Mouse (Mus musculus) brain, embryonic 14.5 days (tissue): Measurements from ENCODE around the gene Lmna. TPM values are rescaled to one million over a fixed set of nuclear protein-coding genes. Genes with fewer than 3 reads are reported as not detected.

ENCODE experiments used
- DNase-seq: peaks from one replicate; pipeline ENCODE4 v3.0.0-alpha.2; 2011; ENCODE audit warnings: low read depth
- CTCF ChIP-seq: fragments of 200-500 bp; IDR thresholded peaks from 2 replicates; pipeline ENCODE4 v1.5.1; 2012; ENCODE audit warnings: inconsistent platforms, mild to moderate bottlenecking, moderate library complexity, borderline replicate concordance; ENCODE audit not compliant: insufficient read depth, insufficient read length; ENCODE audit errors: extremely low read depth
- POLR2A ChIP-seq: fragments of 200-500 bp; IDR thresholded peaks from 2 replicates; pipeline ENCODE4 v1.6.1; 2012; ENCODE audit warnings: mild to moderate bottlenecking, inconsistent platforms, borderline replicate concordance; ENCODE audit not compliant: poor library complexity, insufficient read depth, insufficient read length, severe bottlenecking; ENCODE audit errors: extremely low read depth
- polyA plus RNA-seq: library from polyadenylated mRNA; depleted of rRNA; stranded (reverse); fragments of >200 nt; gene quantifications from 2 replicates; pipeline ENCODE4 v1.2.3, GENCODE M21; 2012

The Lmna gene
- polyA plus RNA-seq, 1 experiment: 39.5 TPM

DNA sequence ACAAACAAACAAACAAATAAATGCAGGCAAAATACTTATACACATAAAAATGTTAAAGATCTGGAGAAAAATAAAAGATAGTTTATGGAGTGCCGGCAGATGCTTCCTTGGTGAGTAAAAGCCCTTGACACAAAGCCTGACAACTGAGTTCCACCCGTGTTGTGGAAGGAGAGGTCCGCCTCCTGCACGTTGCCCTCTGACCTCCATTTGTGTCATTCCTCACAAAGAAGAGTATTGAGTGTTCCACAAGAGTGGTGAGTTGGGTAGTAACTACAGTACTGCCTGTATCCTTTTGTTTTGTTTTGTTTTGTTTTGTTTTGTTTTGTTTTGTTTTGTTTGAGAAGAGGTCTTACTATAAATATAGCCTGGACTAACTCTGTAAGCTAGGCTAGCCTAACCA is 10.2 kb downstream of the Lmna start:
- no peak for DNase-seq
- TF ChIP-seq CTCF: no peak
- TF ChIP-seq POLR2A: no peak

DNA sequence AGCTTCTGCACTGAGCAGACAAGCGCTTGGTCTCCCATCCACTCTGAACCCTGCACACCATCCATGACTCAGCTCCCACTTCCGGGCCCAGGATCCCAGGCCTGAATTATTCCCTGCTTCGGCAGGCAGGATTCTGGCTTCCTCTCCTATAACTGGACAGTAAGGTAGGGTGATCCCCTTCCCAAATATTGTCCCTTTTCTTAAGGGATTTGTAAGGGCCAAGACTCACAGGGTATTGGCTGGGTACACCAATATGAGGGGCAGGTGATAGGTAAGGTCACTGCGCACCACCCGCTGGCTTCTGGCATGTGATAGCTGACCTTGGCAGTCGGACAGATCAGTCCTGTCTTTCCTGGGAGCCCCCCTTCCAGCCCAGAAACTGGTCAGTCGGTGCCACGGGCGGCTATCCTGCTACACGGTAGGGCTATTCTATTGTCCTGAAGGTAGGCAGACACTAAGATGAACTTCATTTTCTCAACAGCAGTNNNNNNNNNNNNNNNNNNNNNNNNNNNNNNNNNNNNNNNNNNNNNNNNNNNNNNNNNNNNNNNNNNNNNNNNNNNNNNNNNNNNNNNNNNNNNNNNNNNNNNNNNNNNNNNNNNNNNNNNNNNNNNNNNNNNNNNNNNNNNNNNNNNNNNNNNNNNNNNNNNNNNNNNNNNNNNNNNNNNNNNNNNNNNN is 13.9 kb downstream of the Lmna start:
- no peak for DNase-seq
- no peak for TF ChIP-seq POLR2A
- TF ChIP-seq CTCF: no peak

DNA sequence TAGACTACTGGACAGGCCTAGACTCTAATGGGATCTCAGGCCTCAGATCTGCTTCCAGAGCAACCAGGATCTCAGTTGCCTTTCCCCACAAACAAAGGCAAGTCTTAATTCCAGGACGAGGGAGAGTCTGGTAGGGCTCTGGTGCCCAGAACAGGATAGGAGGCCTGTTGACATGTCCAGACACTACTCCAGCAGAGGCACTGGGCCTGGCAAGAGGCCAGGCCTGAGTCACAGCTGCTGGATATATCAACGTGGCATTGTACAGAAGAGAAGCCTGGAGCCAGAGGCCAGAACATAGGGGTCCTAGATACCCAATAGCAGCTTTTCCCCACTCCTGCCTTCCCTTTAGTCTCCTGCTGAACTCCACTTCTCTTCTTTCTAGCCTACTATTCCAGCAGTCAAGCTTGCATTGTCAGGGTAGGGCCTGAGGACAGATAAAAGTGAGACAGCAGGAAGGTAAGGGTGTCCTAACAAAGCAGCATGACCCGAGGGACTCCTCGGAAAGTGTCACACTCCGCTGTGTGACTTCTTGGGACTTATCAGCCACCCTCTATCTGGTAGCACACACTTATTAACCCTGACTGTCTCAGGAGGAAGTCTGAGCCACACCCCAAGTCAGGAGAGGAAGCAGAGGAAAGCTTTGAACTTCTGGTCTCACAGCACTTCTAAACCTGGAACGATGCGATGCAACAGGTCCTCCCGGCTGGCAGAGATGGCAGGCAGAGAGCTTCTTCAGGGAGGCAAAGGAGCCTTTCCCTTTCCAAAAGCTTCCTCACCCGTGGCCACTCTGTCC is 14.7 kb downstream of the Lmna start:
- TF ChIP-seq POLR2A (no peak), CTCF (no peak)
- peak; percentile 50 for DNase-seq

DNA sequence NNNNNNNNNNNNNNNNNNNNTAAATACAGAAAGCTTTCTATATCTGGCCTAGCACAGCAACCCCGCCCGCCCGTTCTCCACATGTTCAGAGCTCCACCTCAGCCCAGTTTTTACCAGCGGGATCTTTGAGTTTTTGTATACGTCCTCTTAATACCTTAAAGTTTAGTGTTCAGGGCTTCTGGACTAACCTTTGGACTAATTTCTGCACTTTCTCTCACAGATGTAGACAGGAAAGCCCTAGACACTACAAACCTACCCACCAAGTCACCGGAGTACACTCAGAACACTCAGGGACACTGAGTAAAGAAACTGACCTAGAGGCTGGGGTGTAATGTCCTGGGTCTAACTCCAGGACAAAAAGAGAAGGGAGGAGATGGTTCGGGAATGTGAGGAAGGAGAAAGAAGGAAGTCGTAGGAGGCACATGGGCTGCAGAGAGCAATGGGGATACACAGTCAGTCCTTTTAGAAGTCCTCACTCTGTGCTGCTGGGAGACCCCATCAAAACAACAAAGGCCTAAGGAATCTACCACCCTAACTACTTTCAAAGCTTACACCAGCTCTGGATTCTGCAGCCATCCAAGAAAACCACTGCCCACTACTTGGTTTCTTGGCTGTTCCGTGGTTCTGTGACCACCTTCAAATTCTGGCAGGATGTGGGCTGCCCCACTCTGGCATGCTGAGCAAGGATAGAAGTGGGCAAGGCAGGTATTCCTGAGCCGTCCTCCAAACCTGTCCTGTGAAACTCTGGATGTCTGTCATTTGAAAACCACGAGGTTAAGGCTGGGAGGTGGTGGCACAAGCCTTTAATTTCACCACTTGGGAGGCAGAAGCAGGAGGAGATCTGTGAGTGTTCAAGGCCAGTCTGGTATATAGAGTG is 15.8 kb downstream of the Lmna start:
- TF ChIP-seq CTCF (no peak), POLR2A (no peak)

DNA sequence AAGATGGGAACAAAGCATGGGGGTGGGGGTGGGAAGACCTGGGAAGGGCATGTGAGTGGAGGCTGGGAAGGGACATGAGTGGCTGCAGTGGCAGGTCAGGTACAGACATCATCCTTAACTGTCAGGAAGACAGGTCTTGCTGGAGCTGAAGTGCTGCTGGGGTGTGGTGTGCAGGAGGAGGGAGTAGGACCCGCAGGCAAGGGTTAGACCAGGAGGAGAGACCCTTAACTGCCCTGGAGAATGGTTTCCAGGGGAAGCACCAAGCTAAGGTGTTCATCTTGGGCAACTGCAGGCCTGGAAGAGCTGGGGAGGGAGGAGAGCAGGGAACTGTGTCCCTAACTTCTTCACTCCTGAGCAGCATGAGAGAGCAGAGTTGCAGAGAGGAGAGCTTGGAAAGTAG is 22.4 kb downstream of the Lmna start:
- DNase-seq: no peak
- TF ChIP-seq CTCF (no peak), POLR2A (no peak)

More for the DNA sequence above, 15.8 kb downstream of the Lmna start:
- no peak for DNase-seq

DNA sequence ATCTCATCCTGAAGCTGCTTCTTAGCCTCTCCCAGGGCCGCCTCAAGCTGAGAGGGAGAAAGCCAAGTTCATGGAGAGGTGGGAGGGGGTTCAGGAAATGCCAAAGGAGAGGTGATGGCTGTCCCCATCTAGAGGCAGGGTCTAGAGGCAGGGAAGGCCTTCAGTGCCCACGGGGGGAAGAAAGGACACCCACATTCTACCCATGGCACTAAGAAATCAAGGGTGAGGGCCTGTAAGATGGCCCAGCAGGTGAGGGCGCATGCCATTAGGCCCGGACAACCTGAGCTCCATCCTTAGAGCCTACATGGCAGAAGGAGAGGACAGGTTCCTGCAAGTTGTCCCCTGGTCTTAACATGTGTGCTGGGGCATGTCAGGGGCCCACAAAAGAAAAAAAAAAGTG is 22.9 kb downstream of the Lmna start:
- TF ChIP-seq CTCF (no peak), POLR2A (no peak)

DNA sequence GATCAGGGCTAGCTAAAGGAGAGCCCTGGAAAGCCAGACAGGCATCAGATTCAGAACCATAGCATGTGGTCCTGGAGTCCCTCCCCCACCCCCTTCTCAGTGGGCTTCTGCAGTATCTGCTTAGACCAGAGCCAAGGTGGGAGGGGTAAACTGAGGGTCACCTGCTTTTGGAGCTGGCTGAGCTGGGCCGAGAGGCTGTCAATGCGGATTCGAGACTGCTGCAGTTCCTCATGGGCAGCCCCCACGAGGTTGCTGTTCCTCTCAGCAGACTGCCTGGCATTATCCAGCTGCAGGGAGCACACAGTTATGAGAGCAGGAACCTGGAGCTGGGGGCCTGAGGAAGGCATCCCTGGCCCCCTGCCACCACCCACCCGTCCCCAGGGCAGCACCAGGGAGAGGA is 23.7 kb downstream of the Lmna start:
- no peak for TF ChIP-seq CTCF
- no peak for TF ChIP-seq POLR2A
- DNase-seq: no peak

More for the DNA sequence above, 22.9 kb downstream of the Lmna start:
- no peak for DNase-seq

DNA sequence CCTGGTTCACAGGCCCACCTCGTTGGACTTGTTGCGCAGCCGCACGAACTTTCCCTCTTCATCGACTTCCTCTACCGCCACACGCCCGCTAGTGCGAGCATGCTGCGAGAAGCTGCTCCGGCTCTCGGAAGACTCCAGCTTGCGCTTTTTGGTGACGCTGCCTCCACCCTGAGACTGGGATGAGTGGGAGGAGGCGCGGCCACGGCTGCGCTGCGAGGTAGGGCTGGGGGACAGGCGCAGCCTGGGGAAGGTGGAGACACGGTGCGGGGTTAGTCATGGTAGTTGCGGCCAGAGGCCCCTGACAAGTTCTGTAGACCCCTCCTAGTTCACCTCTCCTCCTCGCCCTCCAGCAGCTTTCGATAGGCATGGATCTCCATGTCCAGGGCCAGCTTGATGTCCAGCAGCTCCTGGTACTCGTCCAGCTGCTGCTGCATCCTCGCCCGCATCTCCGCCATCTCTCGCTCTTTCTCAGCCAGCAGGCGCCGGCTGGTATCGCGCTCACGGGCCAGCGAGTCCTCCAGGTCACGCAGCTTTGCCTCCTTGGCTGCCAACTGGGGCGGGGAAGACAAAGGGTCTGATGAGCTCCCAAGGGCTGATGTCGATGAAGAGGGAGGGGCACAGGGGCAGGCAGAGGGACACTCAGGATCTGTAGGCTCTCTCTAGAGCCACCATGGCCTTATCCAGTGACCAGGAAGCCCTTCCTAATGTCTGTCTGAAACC is 25.0 kb downstream of the Lmna start:
- DNase-seq: no peak
- TF ChIP-seq CTCF (no peak), POLR2A (no peak)

DNA sequence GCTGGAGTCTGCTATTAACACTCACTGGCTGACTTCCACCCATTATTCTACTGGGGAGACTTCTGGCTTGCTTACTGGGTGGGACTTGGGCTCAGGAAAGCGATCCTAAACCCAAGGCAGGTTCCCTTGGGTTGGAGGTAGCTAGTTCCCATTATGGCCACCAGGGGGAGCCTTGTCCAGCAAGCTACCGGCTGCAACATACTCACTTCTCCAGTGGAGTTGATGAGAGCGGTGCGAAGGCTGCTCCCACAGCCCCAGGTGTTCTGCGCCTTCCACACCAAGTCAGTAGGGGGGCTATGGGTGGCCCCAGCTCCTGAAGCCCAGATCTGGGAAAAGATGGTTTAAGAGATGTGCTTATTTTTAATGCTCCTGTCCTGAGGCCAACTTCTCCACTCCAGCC is 26.1 kb downstream of the Lmna start:
- DNase-seq: peak; percentile 83

DNA sequence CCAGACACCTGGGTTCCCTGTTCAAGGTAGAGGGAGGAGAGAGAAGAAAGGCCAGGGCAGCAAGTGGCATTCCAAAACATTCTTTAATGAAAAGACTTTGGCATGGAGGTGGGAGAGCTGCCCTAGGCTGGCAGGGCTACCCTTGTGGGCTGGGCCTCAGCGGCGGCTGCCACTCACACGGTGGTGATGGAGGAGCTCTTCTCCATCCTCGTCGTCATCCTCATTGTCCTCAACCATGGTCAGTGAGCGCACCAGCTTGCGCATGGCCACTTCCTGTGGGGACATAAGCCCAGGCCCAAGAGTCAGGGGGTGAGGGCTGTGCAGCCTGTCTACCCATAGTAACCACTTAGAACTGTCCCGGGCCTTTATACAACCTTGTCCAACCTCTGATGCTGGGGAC is 26.6 kb downstream of the Lmna start:
- no peak for DNase-seq
- TF ChIP-seq CTCF: no peak
- no peak for TF ChIP-seq POLR2A

More for the DNA sequence above, 26.1 kb downstream of the Lmna start:
- TF ChIP-seq POLR2A (no peak), CTCF (peak; percentile 94)

DNA sequence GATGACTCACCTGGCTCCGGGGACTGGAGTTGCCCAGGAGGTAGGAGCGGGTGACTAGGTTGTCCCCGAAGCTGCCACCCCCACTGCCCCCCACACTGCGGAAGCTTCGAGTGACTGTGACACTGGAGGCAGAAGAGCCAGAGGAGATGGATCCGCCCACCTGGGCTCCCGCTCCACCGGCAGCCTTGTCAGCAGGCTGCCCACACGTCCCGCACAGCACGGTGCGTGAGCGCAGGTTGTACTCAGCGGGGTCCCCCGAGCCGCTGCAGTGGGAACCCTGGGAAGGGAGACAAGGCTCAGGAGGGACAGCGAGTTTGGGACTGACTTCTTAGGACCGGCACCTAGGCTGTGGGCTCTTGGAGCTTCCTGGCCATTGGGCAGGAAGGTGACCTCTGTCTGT is 27.4 kb downstream of the Lmna start:
- DNase-seq: no peak
- TF ChIP-seq POLR2A: no peak
- TF ChIP-seq CTCF: no peak

DNA sequence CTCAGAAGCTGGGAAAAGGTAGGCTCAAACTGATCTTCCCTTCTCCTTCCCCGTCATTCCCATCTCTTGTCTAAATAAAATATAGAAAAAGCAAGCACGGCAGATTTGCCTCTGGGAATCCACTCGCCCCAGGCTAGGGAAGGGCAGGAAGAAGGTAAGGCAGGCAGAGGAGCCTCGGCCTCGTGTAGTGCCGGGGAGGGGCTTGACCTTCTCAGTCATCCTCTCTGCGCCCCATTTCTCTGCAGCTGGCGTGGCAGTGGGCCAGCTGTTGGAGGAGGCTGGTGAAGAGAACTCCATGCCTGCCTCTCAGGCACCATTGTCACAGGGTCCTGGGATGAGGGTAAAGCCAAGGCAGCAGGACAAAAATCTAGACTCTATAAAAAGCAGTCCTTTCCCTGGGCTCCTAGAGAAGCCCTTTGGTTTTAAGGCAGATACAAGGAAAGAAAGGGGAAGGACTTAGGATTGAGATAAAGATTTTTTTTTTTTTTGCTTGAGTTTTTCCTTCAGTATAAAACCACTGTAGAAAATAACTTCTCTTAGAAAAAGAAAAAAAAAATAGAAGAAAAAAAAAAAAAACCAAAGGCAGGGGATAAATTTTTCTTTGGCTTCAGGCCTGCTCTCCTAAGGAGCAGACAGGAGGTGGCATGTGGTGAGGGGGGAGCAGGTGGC is 28.2 kb downstream of the Lmna start:
- no peak for DNase-seq
- no peak for TF ChIP-seq CTCF

DNA sequence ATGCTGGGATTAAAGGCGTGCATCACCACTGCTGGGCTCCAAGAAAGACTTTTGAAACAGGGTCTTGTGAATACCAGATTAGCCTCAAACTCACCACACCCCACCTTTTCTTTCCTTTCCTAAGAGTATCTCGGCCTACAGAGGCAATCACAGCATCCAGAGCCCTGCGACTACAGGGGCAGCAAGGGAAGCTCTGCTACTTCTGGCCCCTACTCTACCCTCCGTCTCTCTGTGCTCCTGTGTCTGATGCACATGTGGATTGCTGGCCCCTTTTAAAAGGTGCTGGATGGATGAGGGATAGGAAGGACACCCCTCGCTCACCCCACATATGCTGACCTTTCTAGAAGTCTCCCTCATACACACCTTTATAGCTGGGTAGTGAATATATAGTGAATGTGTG is 29.1 kb downstream of the Lmna start:
- no peak for DNase-seq
- TF ChIP-seq POLR2A (no peak), CTCF (no peak)

DNA sequence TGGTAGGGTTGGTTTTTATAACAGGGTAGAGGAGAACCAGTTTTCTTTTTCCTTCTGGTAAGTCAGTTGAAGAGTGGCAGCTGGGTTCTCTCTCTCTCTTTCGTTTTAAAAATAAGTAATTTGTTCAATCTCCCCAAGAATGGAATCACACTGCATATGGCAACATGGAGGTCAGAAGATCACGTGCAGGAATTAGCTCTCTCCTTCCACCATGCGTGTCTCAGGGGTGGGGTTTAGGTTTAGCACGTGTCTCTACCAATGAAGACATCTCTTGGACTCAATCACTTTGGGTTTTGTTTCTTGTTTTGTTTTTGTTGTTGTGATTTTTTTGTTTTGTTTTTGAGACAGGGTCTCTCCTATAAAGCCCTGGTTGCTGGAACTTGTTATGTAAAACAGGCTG is 29.9 kb downstream of the Lmna start:
- TF ChIP-seq CTCF (no peak), POLR2A (no peak)
- DNase-seq: no peak
